Mouse (Mus musculus) neural tube, embryonic 13.5 days (tissue): ENCODE data around the gene Polr3g. TPM values are rescaled to one million over a fixed set of nuclear protein-coding genes. Genes with fewer than 3 reads are reported as not detected.
"Not testable (repeated sequence)": the region's sequence is repeated elsewhere in the genome, so short reads cannot be mapped to it uniquely, and the experiment has no call there.

Experiments
- ATAC-seq: fragments of 200-750 bp; cut with Nextera tagmentation; 2 replicates; pipeline ENCODE4 v1.8.0; 2017; ENCODE audit warnings: low read depth, mild to moderate bottlenecking, moderate TSS enrichment, moderate library complexity
- H3K27ac ChIP-seq: fragments of 300-500 bp; sonication (generic); replicated peaks from 2 replicates; pipeline ENCODE4 v1.5.1; 2015; ENCODE audit warnings: moderate library complexity, mild to moderate bottlenecking, inconsistent platforms
- H3K27me3 ChIP-seq: fragments of 300-500 bp; sonication (generic); 2 replicates; pipeline ENCODE4 v1.6.1; 2015; ENCODE audit warnings: mild to moderate bottlenecking, inconsistent platforms
- H3K36me3 ChIP-seq: fragments of 300-500 bp; sonication (generic); 2 replicates; pipeline ENCODE4 v1.6.1; 2015; ENCODE audit warnings: mild to moderate bottlenecking, inconsistent platforms
- H3K4me1 ChIP-seq: fragments of 300-500 bp; sonication (generic); replicated peaks from 2 replicates; pipeline ENCODE4 v1.6.1; 2015; ENCODE audit warnings: inconsistent platforms
- H3K4me2 ChIP-seq: fragments of 300-500 bp; sonication (generic); 2 replicates; pipeline ENCODE4 v1.6.1; 2015; ENCODE audit warnings: inconsistent platforms, mild to moderate bottlenecking, moderate library complexity
- H3K4me3 ChIP-seq: fragments of 300-500 bp; sonication (generic); 2 replicates; pipeline ENCODE4 v1.5.1; 2015; ENCODE audit warnings: mild to moderate bottlenecking, inconsistent platforms
- H3K9ac ChIP-seq: fragments of 300-500 bp; sonication (generic); 2 replicates; pipeline ENCODE4 v1.6.1; 2015; ENCODE audit warnings: moderate library complexity, mild to moderate bottlenecking, inconsistent platforms
- H3K9me3 ChIP-seq: fragments of 300-500 bp; sonication (generic); 2 replicates; pipeline ENCODE4 v1.6.1; 2016; ENCODE audit warnings: inconsistent platforms
- WGBS: fragments of 180-500 bp; shearing (Covaris S2); methylation state at CpG from one replicate; pipeline ENCODE4 v1.1.7; 2015; 5-methylcytosine and 5-hydroxymethylcytosine counted together
- polyA plus RNA-seq: library from polyadenylated mRNA; unstranded; fragments of >200 nt; fragmentation: Nextera tagmentation; extraction: Ambion mirVana; gene quantifications from 2 replicates; pipeline ENCODE4 v1.2.1, GENCODE M21; 2015

Polr3g gene
- 5.9 and 6.7 TPM in 2 replicates for polyA plus RNA-seq

- WGBS = 0% methylated on average over 61 of the region's 61 CpGs
- peak within 1 kb of the TSS; percentile 81 for H3K9ac ChIP-seq
Measured at GRCm38 (mm10) chr13:81710775-81711545, at the start of gene Polr3g, which contains the start of gene Mblac2. TSS of gene Polr3g (minus strand) at chr13:81711013. TSS of gene Mblac2 (plus strand) at chr13:81711341.

GRCm38 (mm10) chr13:81760379-81760778 is 49.6 kb upstream of the Polr3g start:
- H3K27ac ChIP-seq = no peak overlapping the region
- no peak for ATAC-seq
- no peaks in the 10 kb centered on the region for H3K27me3 ChIP-seq
- H3K4me3 ChIP-seq = no peak overlapping the region
- no peaks in the 10 kb centered on the region for H3K36me3 ChIP-seq
- H3K4me1 ChIP-seq = no peaks in the 10 kb centered on the region
- no peak overlapping the region for H3K9ac ChIP-seq
- no peaks in the 10 kb centered on the region for H3K9me3 ChIP-seq
- 39% methylated on average over 3 of the region's 3 CpGs for WGBS
- no peak overlapping the region for H3K4me2 ChIP-seq

More at GRCm38 (mm10) chr13:81710775-81711545, at the start of gene Polr3g, which contains the start of gene Mblac2:
- H3K27me3 ChIP-seq = no peaks in the 10 kb centered on the region
- peaks cover 22% of the 10 kb centered on the region for H3K4me1 ChIP-seq
- H3K36me3 ChIP-seq = no peaks in the 10 kb centered on the region
- peak within 1 kb of the TSS; percentile 94 for H3K4me2 ChIP-seq
- no peaks in the 10 kb centered on the region for H3K9me3 ChIP-seq
- peak; percentile 97 for ATAC-seq
- H3K4me3 ChIP-seq = peak within 1 kb of the TSS; percentile 82
- peak within 1 kb of the TSS; percentile 92 for H3K27ac ChIP-seq

- no peaks in the 10 kb centered on the region for H3K4me1 ChIP-seq
- no peak overlapping the region for H3K4me3 ChIP-seq
- H3K27me3 ChIP-seq = no peaks in the 10 kb centered on the region
- no peak overlapping the region for H3K27ac ChIP-seq
- no peak overlapping the region for H3K4me2 ChIP-seq
- 82% methylated on average over 5 of the region's 5 CpGs for WGBS
- ATAC-seq = no peak
- H3K36me3 ChIP-seq = no peaks in the 10 kb centered on the region
- H3K9me3 ChIP-seq = no peaks in the 10 kb centered on the region
- H3K9ac ChIP-seq = no peak overlapping the region
Measured at GRCm38 (mm10) chr13:81757058-81757660, 46.3 kb upstream of the Polr3g start.

- 93% methylated on average over 1 of the region's 1 CpGs for WGBS
- Histone ChIP-seq H3K27ac (no peak overlapping the region), H3K4me1 (no peaks in the 10 kb centered on the region), H3K4me3 (no peak overlapping the region), H3K9ac (no peak overlapping the region), H3K9me3 (no peaks in the 10 kb centered on the region), H3K4me2 (no peak overlapping the region), H3K27me3 (no peaks in the 10 kb centered on the region), H3K36me3 (no peaks in the 10 kb centered on the region)
- no peak for ATAC-seq
Measured at GRCm38 (mm10) chr13:81755324-81755723, 44.5 kb upstream of the Polr3g start.

- H3K4me3 ChIP-seq = no peak overlapping the region
- H3K36me3 ChIP-seq = no peaks in the 10 kb centered on the region
- no peak overlapping the region for H3K27ac ChIP-seq
- H3K9ac ChIP-seq = no peak overlapping the region
- no peaks in the 10 kb centered on the region for H3K4me1 ChIP-seq
- H3K4me2 ChIP-seq = no peak overlapping the region
- no peak for ATAC-seq
- no peaks in the 10 kb centered on the region for H3K27me3 ChIP-seq
- H3K9me3 ChIP-seq = no peaks in the 10 kb centered on the region
Measured at GRCm38 (mm10) chr13:81754878-81755277, 44.1 kb upstream of the Polr3g start.

GRCm38 (mm10) chr13:81744092-81744396 is 33.2 kb upstream of the Polr3g start:
- H3K4me2 ChIP-seq = no peak overlapping the region
- 43% methylated on average over 2 of the region's 2 CpGs for WGBS

GRCm38 (mm10) chr13:81743391-81744091 is 32.7 kb upstream of the Polr3g start:
- Histone ChIP-seq H3K4me1 (no peaks in the 10 kb centered on the region), H3K4me3 (no peak overlapping the region), H3K9ac (no peak overlapping the region), H3K9me3 (0 out of 2 replicates have a peak, but pooled peaks cover 4% of the 10 kb centered on the region), H3K36me3 (no peaks in the 10 kb centered on the region), H3K4me2 (no peak overlapping the region), H3K27ac (no peak overlapping the region), H3K27me3 (no peaks in the 10 kb centered on the region)
- WGBS = 55% methylated on average over 10 of the region's 10 CpGs
- ATAC-seq = no peak

More at GRCm38 (mm10) chr13:81744092-81744396, 33.2 kb upstream of the Polr3g start:
- no peaks in the 10 kb centered on the region for H3K36me3 ChIP-seq
- H3K27ac ChIP-seq = no peak overlapping the region
- H3K9ac ChIP-seq = no peak overlapping the region
- H3K9me3 ChIP-seq = 0 out of 2 replicates have a peak, but pooled peaks cover 4% of the 10 kb centered on the region
- H3K4me1 ChIP-seq = no peaks in the 10 kb centered on the region
- H3K27me3 ChIP-seq = no peaks in the 10 kb centered on the region
- no peak overlapping the region for H3K4me3 ChIP-seq
- ATAC-seq = no peak

- Histone ChIP-seq H3K4me2 (no peak overlapping the region), H3K4me1 (no peaks in the 10 kb centered on the region), H3K9me3 (0 out of 2 replicates have a peak, but pooled peaks cover 3% of the 10 kb centered on the region), H3K36me3 (no peaks in the 10 kb centered on the region), H3K9ac (no peak overlapping the region), H3K27me3 (no peaks in the 10 kb centered on the region), H3K4me3 (no peak overlapping the region), H3K27ac (no peak overlapping the region)
- ATAC-seq = no peak
- WGBS = 66% methylated on average over 3 of the region's 3 CpGs
Measured at GRCm38 (mm10) chr13:81740898-81741297, 30.1 kb upstream of the Polr3g start.

GRCm38 (mm10) chr13:81736606-81737005 is 25.8 kb upstream of the Polr3g start:
- no peaks in the 10 kb centered on the region for H3K36me3 ChIP-seq
- H3K9ac ChIP-seq = no peak overlapping the region
- H3K27me3 ChIP-seq = no peaks in the 10 kb centered on the region
- H3K4me2 ChIP-seq = no peak overlapping the region
- WGBS = 95% methylated on average over 5 of the region's 5 CpGs
- no peaks in the 10 kb centered on the region for H3K9me3 ChIP-seq
- no peak for ATAC-seq
- H3K4me1 ChIP-seq = no peaks in the 10 kb centered on the region
- H3K27ac ChIP-seq = no peak overlapping the region
- H3K4me3 ChIP-seq = no peak overlapping the region

GRCm38 (mm10) chr13:81730362-81730761 is 19.5 kb upstream of the Polr3g start:
- Histone ChIP-seq H3K27ac (no peak overlapping the region), H3K4me3 (no peak overlapping the region), H3K9me3 (no peaks in the 10 kb centered on the region), H3K27me3 (no peaks in the 10 kb centered on the region), H3K9ac (no peak overlapping the region), H3K4me2 (no peak overlapping the region), H3K4me1 (no peaks in the 10 kb centered on the region), H3K36me3 (no peaks in the 10 kb centered on the region)
- no peak for ATAC-seq
- 88% methylated on average over 1 of the region's 1 CpGs for WGBS

GRCm38 (mm10) chr13:81729102-81729501 is 18.3 kb upstream of the Polr3g start:
- H3K4me1 ChIP-seq = no peaks in the 10 kb centered on the region
- ATAC-seq = no peak; the same call in 1 of the 2 replicates
- no peaks in the 10 kb centered on the region for H3K36me3 ChIP-seq
- no peak overlapping the region for H3K9ac ChIP-seq
- no peaks in the 10 kb centered on the region for H3K9me3 ChIP-seq
- no peak overlapping the region for H3K4me3 ChIP-seq
- no peaks in the 10 kb centered on the region for H3K27me3 ChIP-seq
- H3K27ac ChIP-seq = 0 out of 2 replicates have a peak overlapping the region, but pooled peaks have one; percentile 29
- WGBS = 62% methylated on average over 4 of the region's 4 CpGs
- H3K4me2 ChIP-seq = no peak overlapping the region

- not testable (repeated sequence) for H3K27ac ChIP-seq, H3K27me3 ChIP-seq, H3K4me3 ChIP-seq, H3K36me3 ChIP-seq, H3K9ac ChIP-seq, H3K4me1 ChIP-seq, H3K9me3 ChIP-seq, ATAC-seq, H3K4me2 ChIP-seq
- WGBS = 63% methylated on average over 12 of the region's 12 CpGs
Measured at GRCm38 (mm10) chr13:81728141-81728540, 17.3 kb upstream of the Polr3g start.
